Mouse (Mus musculus) small intestine, adult 2 months (tissue): Measurements from ENCODE around the gene Guf1. TPM values are rescaled to one million over a fixed set of nuclear protein-coding genes. Genes with fewer than 3 reads are reported as not detected.

Source experiments
- H3K27ac ChIP-seq: fragments of 200-500 bp; 2 replicates; pipeline ENCODE4 v1.5.1; 2012; ENCODE audit warnings: low read depth, low read length, control low read depth, inconsistent platforms; ENCODE audit not compliant: insufficient read depth
- H3K27me3 ChIP-seq: fragments of 200-500 bp; 2 replicates; pipeline ENCODE4 v1.6.1; 2012; ENCODE audit warnings: mild to moderate bottlenecking, moderate library complexity, low read length, inconsistent platforms; ENCODE audit not compliant: control insufficient read depth, insufficient read depth
- H3K36me3 ChIP-seq: fragments of 200-500 bp; 2 replicates; pipeline ENCODE4 v1.6.1; 2012; ENCODE audit warnings: mild to moderate bottlenecking, low read length, control low read depth, inconsistent platforms; ENCODE audit not compliant: control insufficient read depth, insufficient read depth
- H3K4me1 ChIP-seq: fragments of 200-500 bp; 2 replicates; pipeline ENCODE4 v1.6.1; 2012; ENCODE audit warnings: low read length, inconsistent platforms, mixed read lengths; ENCODE audit not compliant: control insufficient read depth, insufficient read depth, insufficient read length
- H3K4me3 ChIP-seq: fragments of 200-500 bp; 2 replicates; pipeline ENCODE4 v1.5.1; 2012; ENCODE audit warnings: low read depth, mild to moderate bottlenecking, control low read depth, inconsistent platforms, low read length, moderate library complexity
- CTCF ChIP-seq: fragments of 200-500 bp; IDR thresholded peaks from 2 replicates; pipeline ENCODE4 v1.5.1; 2012; ENCODE audit warnings: low read depth, mild to moderate bottlenecking, control low read depth, inconsistent platforms, low read length, moderate library complexity, mixed read lengths; ENCODE audit not compliant: insufficient replicate concordance, insufficient read length; ENCODE audit errors: extremely low read depth
- POLR2A ChIP-seq: fragments of 200-500 bp; IDR thresholded peaks from 2 replicates; pipeline ENCODE4 v1.6.1; 2012; ENCODE audit warnings: low read depth, mild to moderate bottlenecking, control low read depth, inconsistent platforms, low read length, moderate library complexity
- WGBS: fragments of 180-500 bp; shearing (Covaris S2); methylation state at CpG from one replicate; pipeline ENCODE4 v1.1.7; 2018; 5-methylcytosine and 5-hydroxymethylcytosine counted together
- polyA plus RNA-seq: library from polyadenylated mRNA; depleted of rRNA; stranded (reverse); fragments of >200 nt; gene quantifications from 2 replicates; pipeline ENCODE4 v1.2.3, GENCODE M21; 2012; rRNA removed

Guf1 gene
- polyA plus RNA-seq, 1 experiment = 2.9 TPM

GRCm38 (mm10) chr5:69541680-69542079, 15.0 kb upstream of the Guf1 start:
- 65% methylated on average over 1 of the region's 1 CpGs for WGBS
- Histone ChIP-seq H3K36me3 (no peaks in the 10 kb centered on the region), H3K4me1 (no peaks in the 10 kb centered on the region), H3K4me3 (no peak overlapping the region), H3K27me3 (no peaks in the 10 kb centered on the region), H3K27ac (no peak overlapping the region)
- no peak for TF ChIP-seq POLR2A
- TF ChIP-seq CTCF = no peak

GRCm38 (mm10) chr5:69542489-69542888, 14.2 kb upstream of the Guf1 start, which contains the start of gene Yipf7:
Gene Yipf7, minus strand, starts transcription at chr5:69542648.
- WGBS = 67% methylated on average over 4 of the region's 4 CpGs

GRCm38 (mm10) chr5:69557404-69557935, 747 bp downstream of the Guf1 start:
- 5% methylated on average over 16 of the region's 16 CpGs for WGBS

More at GRCm38 (mm10) chr5:69542489-69542888, 14.2 kb upstream of the Guf1 start, which contains the start of gene Yipf7:
- H3K27ac ChIP-seq = no peak within 1 kb of the TSS
- H3K4me3 ChIP-seq = no peak within 1 kb of the TSS
- no peak for TF ChIP-seq CTCF
- TF ChIP-seq POLR2A = no peak
- H3K36me3 ChIP-seq = no peaks in the 10 kb centered on the region
- no peaks in the 10 kb centered on the region for H3K4me1 ChIP-seq
- no peaks in the 10 kb centered on the region for H3K27me3 ChIP-seq

GRCm38 (mm10) chr5:69591640-69592461, 35.1 kb downstream of the Guf1 start, which contains the start of gene Gnpda2:
Gene Gnpda2, minus strand, starts transcription at chr5:69592340.
- peak within 1 kb of the TSS; percentile 89 for H3K4me3 ChIP-seq
- peaks cover 4% of the 10 kb centered on the region for H3K36me3 ChIP-seq
- WGBS = 5% methylated on average over 42 of the region's 42 CpGs
- no peaks in the 10 kb centered on the region; the same call in 1 of the 2 replicates for H3K4me1 ChIP-seq
- H3K27me3 ChIP-seq = no peaks in the 10 kb centered on the region
- TF ChIP-seq POLR2A = peak; percentile 63; the same call in 1 of the 2 replicates
- TF ChIP-seq CTCF = no peak
- peak within 1 kb of the TSS; percentile 29; the same call in 1 of the 2 replicates for H3K27ac ChIP-seq

More at GRCm38 (mm10) chr5:69557404-69557935, 747 bp downstream of the Guf1 start:
- Histone ChIP-seq H3K4me1 (no peaks in the 10 kb centered on the region; the same call in 1 of the 2 replicates), H3K4me3 (peak overlapping the region; percentile 93), H3K27ac (no peak overlapping the region), H3K27me3 (no peaks in the 10 kb centered on the region), H3K36me3 (peaks cover 11% of the 10 kb centered on the region)
- TF ChIP-seq CTCF (0 out of 2 replicates have a peak, but pooled peaks have one; percentile 7), POLR2A (no peak)

GRCm38 (mm10) chr5:69601027-69601426, 44.3 kb downstream of the Guf1 start:
- no peak overlapping the region for H3K27ac ChIP-seq
- TF ChIP-seq POLR2A (no peak), CTCF (no peak)
- H3K27me3 ChIP-seq = no peaks in the 10 kb centered on the region
- H3K36me3 ChIP-seq = no peaks in the 10 kb centered on the region
- H3K4me1 ChIP-seq = no peaks in the 10 kb centered on the region
- H3K4me3 ChIP-seq = no peak overlapping the region

GRCm38 (mm10) chr5:69613209-69613796, 56.6 kb downstream of the Guf1 start:
- H3K4me3 ChIP-seq = no peak overlapping the region
- no peak overlapping the region for H3K27ac ChIP-seq
- no peaks in the 10 kb centered on the region for H3K4me1 ChIP-seq
- no peaks in the 10 kb centered on the region for H3K27me3 ChIP-seq
- 12% methylated on average over 4 of the region's 4 CpGs for WGBS
- H3K36me3 ChIP-seq = no peaks in the 10 kb centered on the region
- TF ChIP-seq POLR2A (no peak), CTCF (no peak)

- no peaks in the 10 kb centered on the region for H3K36me3 ChIP-seq
- H3K4me3 ChIP-seq = no peak overlapping the region
- 64% methylated on average over 1 of the region's 1 CpGs for WGBS
- TF ChIP-seq POLR2A = no peak
- no peak for TF ChIP-seq CTCF
- no peaks in the 10 kb centered on the region for H3K27me3 ChIP-seq
- H3K4me1 ChIP-seq = no peaks in the 10 kb centered on the region
- H3K27ac ChIP-seq = no peak overlapping the region
Observed at GRCm38 (mm10) chr5:69620899-69621298, 64.2 kb downstream of the Guf1 start.

Other genes starting within 250 kb of the Guf1 start
- gene Kctd8, start 215.2 kb upstream of the Guf1 start, polyA plus RNA-seq = 0.27 TPM in 1 of 2 replicates, not detected in the other
- not detected in 2 replicates for gene Yipf7, start 14.3 kb upstream of the Guf1 start, polyA plus RNA-seq
- 0.57 and 4.8 TPM in 2 replicates for gene Gnpda2, start 35.4 kb downstream of the Guf1 start, polyA plus RNA-seq